Mouse (Mus musculus) stomach, embryonic 15.5 days (tissue): ENCODE data around the gene Evi5. TPM values are rescaled to one million over a fixed set of nuclear protein-coding genes. Genes with fewer than 3 reads are reported as not detected.

Experiments used
- ATAC-seq: fragments of 200-750 bp; cut with Nextera tagmentation; 2 replicates; pipeline ENCODE4 v1.8.0; 2017; ENCODE audit warnings: low read depth, moderate number of reproducible peaks, moderate TSS enrichment; ENCODE audit not compliant: insufficient read depth, low FRiP score
- H3K27ac ChIP-seq: fragments of 300-500 bp; sonication (generic); 2 replicates; pipeline ENCODE4 v1.5.1; 2015; ENCODE audit warnings: mild to moderate bottlenecking, inconsistent platforms
- H3K27me3 ChIP-seq: fragments of 300-500 bp; sonication (generic); replicated peaks from 2 replicates; pipeline ENCODE4 v1.6.1; 2015; ENCODE audit warnings: inconsistent platforms
- H3K36me3 ChIP-seq: fragments of 300-500 bp; sonication (generic); 2 replicates; pipeline ENCODE4 v1.6.1; 2015; ENCODE audit warnings: inconsistent platforms
- H3K4me1 ChIP-seq: fragments of 300-500 bp; sonication (generic); 2 replicates; pipeline ENCODE4 v1.6.1; 2015; ENCODE audit warnings: inconsistent platforms
- H3K4me2 ChIP-seq: fragments of 300-500 bp; sonication (generic); 2 replicates; pipeline ENCODE4 v1.6.1; 2015; ENCODE audit warnings: mild to moderate bottlenecking, inconsistent platforms
- H3K4me3 ChIP-seq: fragments of 300-500 bp; sonication (generic); replicated peaks from 2 replicates; pipeline ENCODE4 v1.5.1; 2015; ENCODE audit warnings: inconsistent platforms
- H3K9ac ChIP-seq: fragments of 300-500 bp; sonication (generic); 2 replicates; pipeline ENCODE4 v1.6.1; 2015; ENCODE audit warnings: inconsistent platforms
- H3K9me3 ChIP-seq: fragments of 300-500 bp; sonication (generic); 2 replicates; pipeline ENCODE4 v1.6.1; 2016; ENCODE audit warnings: inconsistent platforms
- WGBS: fragments of 180-500 bp; shearing (Covaris S2); methylation state at CpG from one replicate; pipeline ENCODE4 v1.1.7; 2015; 5-methylcytosine and 5-hydroxymethylcytosine counted together
- polyA plus RNA-seq: library from polyadenylated mRNA; unstranded; fragments of >200 nt; fragmentation: Nextera tagmentation; extraction: Ambion mirVana; gene quantifications from 2 replicates; pipeline ENCODE4 v1.2.1, GENCODE M21; 2015

Gene Evi5
- polyA plus RNA-seq, 1 experiment from 2014 or later, result 73.0 TPM

DNA sequence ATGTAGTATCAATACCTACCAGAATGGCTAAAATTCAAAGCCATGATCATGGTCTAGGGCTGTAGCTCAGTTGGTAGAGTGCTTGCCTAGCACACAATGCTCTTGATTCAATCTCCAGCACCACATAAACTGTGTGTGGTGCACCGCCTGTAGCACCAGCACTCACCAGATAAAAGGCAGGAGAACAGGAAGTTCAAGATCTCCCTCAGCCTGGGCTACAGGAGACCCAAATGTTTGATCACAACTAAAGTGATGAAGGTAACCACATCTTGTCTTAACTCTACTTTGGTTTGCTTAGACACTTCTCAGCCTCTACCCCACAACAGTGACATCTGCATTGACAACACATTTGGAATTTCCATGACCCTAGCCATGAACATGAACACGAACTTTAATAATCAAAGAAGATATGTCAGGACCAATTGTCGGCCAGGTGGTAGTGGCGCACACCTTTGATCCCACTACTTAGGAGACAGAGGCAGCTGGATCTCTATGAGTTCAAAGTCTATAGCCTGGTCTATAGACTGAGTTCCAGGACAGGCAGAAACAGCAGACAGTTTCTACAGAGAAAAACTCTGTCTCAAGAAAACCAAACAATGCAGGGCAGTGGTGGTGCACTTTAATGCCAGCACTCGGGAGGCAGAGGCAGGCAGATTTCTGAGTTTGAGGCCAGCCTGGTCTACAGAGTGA lies 34.2 kb downstream of the Evi5 start:
- WGBS, result 92% methylated on average over 5 of the region's 5 CpGs

DNA sequence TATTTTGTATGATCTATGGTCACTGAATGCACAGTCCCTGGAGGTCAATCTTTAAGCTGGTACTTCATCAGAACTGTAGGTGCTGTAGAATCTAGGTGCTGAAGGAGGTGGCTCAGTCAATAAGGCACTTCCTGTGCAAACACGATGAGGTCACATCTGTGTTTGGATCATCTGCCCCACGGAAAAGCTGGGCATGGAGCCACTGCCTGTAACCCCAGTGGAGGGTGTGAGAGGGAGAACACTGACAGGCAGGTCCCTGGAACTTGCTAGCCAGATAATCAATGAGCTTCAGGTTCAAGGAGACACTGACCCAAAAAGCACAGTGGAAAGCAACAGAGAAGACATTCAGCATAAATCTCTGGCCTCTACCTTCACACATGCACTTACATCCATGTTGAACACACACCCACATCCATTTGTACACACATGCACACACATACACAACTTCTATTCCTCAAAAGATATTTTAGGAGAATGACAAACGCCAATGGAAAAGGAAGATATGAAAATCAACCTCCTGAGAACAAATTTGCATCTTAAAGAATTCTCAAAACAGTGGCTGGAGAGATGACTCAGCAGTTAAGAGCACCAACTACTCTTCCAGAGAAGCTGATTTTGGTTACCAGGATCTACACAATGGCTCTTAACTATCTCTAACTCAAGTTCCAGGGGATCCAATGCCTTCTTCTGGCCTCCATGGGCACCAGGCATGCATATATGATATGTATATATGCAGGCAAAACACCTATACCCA lies 35.8 kb downstream of the Evi5 start:
- 0 out of 2 replicates have a peak, but pooled peaks cover 6% of the 10 kb centered on the region for H3K36me3 ChIP-seq
- no peak overlapping the region for H3K27ac ChIP-seq
- ATAC-seq, result peak; percentile 18; the same call in 1 of the 2 replicates
- H3K4me3 ChIP-seq, result no peak overlapping the region
- WGBS, result 45% methylated on average over 3 of the region's 3 CpGs
- H3K9me3 ChIP-seq, result no peaks in the 10 kb centered on the region
- H3K9ac ChIP-seq, result no peak overlapping the region
- no peaks in the 10 kb centered on the region for H3K27me3 ChIP-seq
- H3K4me2 ChIP-seq, result no peak overlapping the region
- H3K4me1 ChIP-seq, result 0 out of 2 replicates have a peak, but pooled peaks cover 5% of the 10 kb centered on the region

More for the DNA sequence above, 34.2 kb downstream of the Evi5 start:
- Histone ChIP-seq H3K9ac (no peak overlapping the region), H3K4me3 (no peak overlapping the region), H3K36me3 (0 out of 2 replicates have a peak, but pooled peaks cover 6% of the 10 kb centered on the region), H3K27me3 (no peaks in the 10 kb centered on the region), H3K27ac (no peak overlapping the region), H3K4me1 (0 out of 2 replicates have a peak, but pooled peaks cover 5% of the 10 kb centered on the region), H3K9me3 (no peaks in the 10 kb centered on the region), H3K4me2 (no peak overlapping the region)
- no peak for ATAC-seq

DNA sequence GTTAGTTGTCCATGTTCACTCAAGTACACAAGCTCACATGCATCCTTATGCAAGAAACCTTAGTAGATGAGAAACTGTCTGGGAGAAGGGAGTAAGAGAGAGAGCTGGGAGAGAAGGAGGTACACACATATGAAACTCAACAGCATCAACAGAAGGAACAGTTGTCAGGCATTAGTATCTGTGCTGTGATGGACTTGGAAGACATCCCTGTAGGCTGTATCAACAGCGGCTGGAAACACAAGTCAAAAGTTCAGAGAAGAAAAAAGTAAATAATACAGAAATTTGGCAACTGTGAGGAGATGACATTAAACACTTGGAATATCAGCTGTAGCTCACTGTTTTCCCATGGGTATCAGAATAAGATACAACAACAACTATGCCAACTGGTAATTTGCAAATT lies 40.6 kb downstream of the Evi5 start:
- no peak overlapping the region for H3K4me3 ChIP-seq
- WGBS, result 57% methylated on average over 1 of the region's 1 CpGs

GRCm38 (mm10) chr5:107831351-107831750 lies 43.6 kb downstream of the Evi5 start:
- Histone ChIP-seq H3K9me3 (no peaks in the 10 kb centered on the region), H3K27ac (no peak overlapping the region), H3K27me3 (no peaks in the 10 kb centered on the region), H3K4me2 (no peak overlapping the region), H3K36me3 (peaks cover 8% of the 10 kb centered on the region; the same call in 1 of the 2 replicates), H3K4me1 (no peaks in the 10 kb centered on the region), H3K4me3 (no peak overlapping the region), H3K9ac (no peak overlapping the region)
- WGBS, result 89% methylated on average over 3 of the region's 3 CpGs
- no peak for ATAC-seq

More for the DNA sequence above, 40.6 kb downstream of the Evi5 start:
- H3K9ac ChIP-seq, result no peak overlapping the region
- ATAC-seq, result no peak
- H3K9me3 ChIP-seq, result no peaks in the 10 kb centered on the region
- peaks cover 12% of the 10 kb centered on the region; the same call in 1 of the 2 replicates for H3K36me3 ChIP-seq
- H3K27me3 ChIP-seq, result no peaks in the 10 kb centered on the region
- 0 out of 2 replicates have a peak, but pooled peaks cover 5% of the 10 kb centered on the region for H3K4me1 ChIP-seq
- peak overlapping the region; percentile 35; the same call in 1 of the 2 replicates for H3K27ac ChIP-seq
- no peak overlapping the region for H3K4me2 ChIP-seq

DNA sequence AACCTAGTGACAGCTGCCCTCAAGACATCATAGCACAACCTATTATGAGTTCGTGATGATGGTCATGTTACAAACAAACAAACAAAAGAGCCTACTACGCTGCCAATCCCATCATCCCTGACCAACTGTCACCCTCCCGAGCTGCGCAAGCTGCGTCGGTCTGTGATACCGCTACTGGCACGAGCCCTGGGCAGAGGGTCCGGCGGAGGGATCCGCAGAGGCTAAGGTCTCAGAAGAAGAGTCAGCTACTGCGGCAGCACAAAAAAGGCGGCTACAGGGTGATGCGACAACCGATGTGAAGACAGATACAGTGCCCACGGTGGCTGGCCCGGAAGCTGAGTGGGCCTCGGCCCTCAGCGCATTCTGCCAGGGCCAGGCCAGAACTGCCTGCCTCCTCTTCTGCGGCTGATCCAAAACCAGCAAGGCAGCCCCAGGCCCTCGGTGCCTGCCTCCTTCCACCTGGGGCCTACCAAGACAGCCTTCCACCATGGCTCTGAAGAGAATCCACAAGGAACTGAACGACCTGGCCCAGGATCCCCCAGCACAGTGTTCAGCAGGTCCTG lies 44.8 kb downstream of the Evi5 start, which contains the start of gene Ube2d2b:
Gene Ube2d2b (plus strand): TSS at position 102 of the 563 bp plus-strand sequence.
- no peaks in the 10 kb centered on the region for H3K9me3 ChIP-seq
- no peaks in the 10 kb centered on the region for H3K4me1 ChIP-seq
- H3K9ac ChIP-seq, result no peak within 1 kb of the TSS
- H3K27ac ChIP-seq, result no peak within 1 kb of the TSS
- no peak for ATAC-seq
- H3K4me3 ChIP-seq, result no peak within 1 kb of the TSS
- WGBS, result 96% methylated on average over 22 of the region's 22 CpGs
- no peaks in the 10 kb centered on the region for H3K27me3 ChIP-seq
- H3K36me3 ChIP-seq, result peaks cover 8% of the 10 kb centered on the region; the same call in 1 of the 2 replicates
- no peak within 1 kb of the TSS for H3K4me2 ChIP-seq

GRCm38 (mm10) chr5:107822521-107822920 lies 52.4 kb downstream of the Evi5 start:
- WGBS, result 70% methylated on average over 1 of the region's 1 CpGs
- Histone ChIP-seq H3K9ac (no peak overlapping the region), H3K36me3 (peaks cover 5% of the 10 kb centered on the region; the same call in 1 of the 2 replicates), H3K4me2 (no peak overlapping the region), H3K27ac (no peak overlapping the region), H3K9me3 (no peaks in the 10 kb centered on the region), H3K4me3 (no peak overlapping the region), H3K4me1 (no peaks in the 10 kb centered on the region), H3K27me3 (no peaks in the 10 kb centered on the region)
- no peak for ATAC-seq

DNA sequence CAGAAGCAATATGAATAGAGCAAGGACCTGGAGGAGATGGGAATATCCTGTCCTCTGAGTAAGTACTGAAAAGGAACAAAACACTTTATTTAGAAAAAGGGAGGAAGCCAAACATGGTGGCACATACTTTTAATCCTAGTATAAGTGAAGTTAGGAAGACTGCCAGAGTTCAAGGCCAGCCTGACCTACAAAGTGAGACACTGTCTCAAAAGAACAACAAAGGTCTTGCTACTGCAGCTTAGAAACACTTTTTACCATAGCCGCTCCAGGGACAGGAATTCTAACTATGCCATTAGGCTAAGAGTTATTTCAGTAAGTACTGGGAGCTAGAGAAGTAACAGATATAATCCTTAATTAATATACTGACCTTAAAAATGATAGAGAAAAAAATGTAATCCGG lies 60.3 kb downstream of the Evi5 start:
- ATAC-seq, result no peak
- Histone ChIP-seq H3K9me3 (no peaks in the 10 kb centered on the region), H3K9ac (no peak overlapping the region), H3K27me3 (no peaks in the 10 kb centered on the region), H3K4me2 (no peak overlapping the region), H3K27ac (no peak overlapping the region), H3K36me3 (peaks cover 5% of the 10 kb centered on the region; the same call in 1 of the 2 replicates), H3K4me3 (no peak overlapping the region), H3K4me1 (no peaks in the 10 kb centered on the region)
- WGBS, result 82% methylated on average over 2 of the region's 2 CpGs

DNA sequence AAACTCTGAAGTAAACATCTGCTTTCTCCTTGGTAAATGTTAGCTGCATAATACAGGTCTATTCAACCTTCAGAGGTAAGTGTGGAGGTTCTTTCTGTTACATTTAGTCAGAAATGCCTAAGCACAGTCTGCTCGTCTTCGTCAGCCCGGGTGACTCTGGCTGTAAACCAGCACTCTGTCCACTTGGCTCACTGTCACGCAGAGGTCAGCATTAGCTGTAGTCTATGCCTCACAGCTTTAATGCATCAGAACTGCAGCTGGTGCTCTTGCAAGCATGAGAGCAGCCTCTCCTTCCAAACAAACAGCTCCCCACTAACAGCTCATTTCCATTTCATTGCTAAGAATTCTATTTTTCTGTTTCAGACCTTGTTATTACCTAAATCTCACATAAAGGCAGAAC lies 67.4 kb downstream of the Evi5 start:
- H3K36me3 ChIP-seq, result no peaks in the 10 kb centered on the region
- no peak overlapping the region for H3K4me2 ChIP-seq
- H3K27ac ChIP-seq, result no peak overlapping the region
- no peak for ATAC-seq
- 52% methylated on average over 4 of the region's 4 CpGs for WGBS
- no peaks in the 10 kb centered on the region for H3K4me1 ChIP-seq
- no peak overlapping the region for H3K9ac ChIP-seq
- no peaks in the 10 kb centered on the region for H3K9me3 ChIP-seq
- H3K4me3 ChIP-seq, result no peak overlapping the region
- no peaks in the 10 kb centered on the region for H3K27me3 ChIP-seq

DNA sequence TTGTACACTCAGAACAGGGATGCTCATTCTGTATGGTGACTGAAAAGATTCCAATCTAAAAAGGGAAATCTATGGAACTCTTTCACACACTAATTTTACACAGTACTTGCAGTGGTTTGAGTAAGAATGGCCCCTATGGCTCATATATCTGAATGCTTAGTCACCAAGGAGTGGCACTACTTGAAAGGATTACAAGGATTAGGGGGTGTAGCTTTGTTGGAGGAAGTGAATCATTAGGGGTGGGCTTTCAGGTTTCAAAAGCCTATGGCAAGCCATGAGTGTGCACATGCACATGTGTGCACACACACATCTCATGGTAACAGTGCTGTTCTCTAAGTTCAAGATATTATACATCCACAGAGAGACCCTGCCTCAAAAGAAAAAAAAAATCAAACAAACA lies 72.3 kb downstream of the Evi5 start:
- Histone ChIP-seq H3K27ac (no peak overlapping the region), H3K36me3 (no peaks in the 10 kb centered on the region; the same call in 1 of the 2 replicates), H3K4me1 (no peaks in the 10 kb centered on the region), H3K27me3 (no peaks in the 10 kb centered on the region), H3K9me3 (no peaks in the 10 kb centered on the region), H3K4me2 (no peak overlapping the region), H3K4me3 (no peak overlapping the region), H3K9ac (no peak overlapping the region)
- ATAC-seq, result no peak

DNA sequence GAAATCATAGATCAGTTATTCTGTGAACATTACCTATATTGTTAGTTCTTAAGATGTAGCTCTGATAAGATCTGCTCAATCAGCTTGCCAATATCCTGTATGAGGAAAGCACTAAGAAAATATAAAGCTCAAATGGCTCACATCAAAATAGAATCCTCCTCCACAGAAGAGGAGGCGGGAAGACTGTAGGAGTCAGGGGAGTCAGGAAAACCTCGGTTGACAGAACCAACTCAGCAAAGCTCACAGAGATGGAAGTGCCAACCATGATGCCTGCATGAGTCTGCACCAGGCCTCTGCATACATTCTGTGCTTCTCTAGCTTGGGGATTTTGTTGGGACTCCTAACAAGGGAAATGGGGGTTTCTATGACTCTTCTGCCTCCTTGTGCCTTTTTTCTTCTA lies 73.7 kb downstream of the Evi5 start:
- 75% methylated on average over 2 of the region's 2 CpGs for WGBS
- no peak overlapping the region for H3K9ac ChIP-seq
- peaks cover 3% of the 10 kb centered on the region; the same call in 1 of the 2 replicates for H3K36me3 ChIP-seq
- ATAC-seq, result no peak
- H3K4me1 ChIP-seq, result no peaks in the 10 kb centered on the region
- no peak overlapping the region for H3K27ac ChIP-seq
- H3K4me2 ChIP-seq, result no peak overlapping the region
- H3K4me3 ChIP-seq, result no peak overlapping the region
- H3K27me3 ChIP-seq, result no peaks in the 10 kb centered on the region
- H3K9me3 ChIP-seq, result no peaks in the 10 kb centered on the region

GRCm38 (mm10) chr5:107798290-107798689 lies 76.6 kb downstream of the Evi5 start:
- no peak for ATAC-seq
- no peaks in the 10 kb centered on the region for H3K4me1 ChIP-seq
- H3K9ac ChIP-seq, result no peak overlapping the region
- no peaks in the 10 kb centered on the region for H3K9me3 ChIP-seq
- no peak overlapping the region for H3K27ac ChIP-seq
- no peak overlapping the region for H3K4me2 ChIP-seq
- H3K27me3 ChIP-seq, result no peaks in the 10 kb centered on the region
- H3K4me3 ChIP-seq, result no peak overlapping the region
- WGBS, result 90% methylated on average over 6 of the region's 6 CpGs
- H3K36me3 ChIP-seq, result peaks cover 13% of the 10 kb centered on the region

DNA sequence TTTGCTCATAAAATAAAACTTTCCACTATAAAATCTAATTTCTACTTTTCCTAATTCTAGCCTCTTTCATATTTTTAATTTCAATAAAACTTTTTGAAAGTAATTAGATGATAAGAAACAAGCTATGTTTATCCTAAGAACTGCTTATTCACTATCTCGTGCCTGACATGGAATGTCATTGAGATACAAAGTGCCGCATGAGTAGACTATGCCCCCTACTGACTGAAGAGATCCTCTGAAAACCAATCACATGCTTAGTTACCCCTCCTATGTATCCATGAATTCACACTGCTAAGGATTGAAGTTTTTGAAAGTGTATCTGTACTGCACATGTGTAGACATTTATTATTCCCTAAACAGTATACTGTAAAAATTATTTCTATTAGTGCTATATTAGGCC lies 81.0 kb downstream of the Evi5 start:
- ATAC-seq, result no peak
- H3K4me3 ChIP-seq, result no peak overlapping the region
- H3K4me1 ChIP-seq, result no peaks in the 10 kb centered on the region
- H3K27me3 ChIP-seq, result no peaks in the 10 kb centered on the region
- no peaks in the 10 kb centered on the region for H3K9me3 ChIP-seq
- no peak overlapping the region for H3K9ac ChIP-seq
- no peak overlapping the region for H3K27ac ChIP-seq
- H3K36me3 ChIP-seq, result peaks cover 13% of the 10 kb centered on the region
- 32% methylated on average over 2 of the region's 2 CpGs for WGBS
- H3K4me2 ChIP-seq, result no peak overlapping the region
